Mouse (Mus musculus) liver, postnatal 0 days (tissue): ENCODE measurements around the gene Bbs9.

Experiments
- CTCF ChIP-seq: sonication (generic); IDR thresholded peaks from 2 replicates; pipeline ENCODE4 v1.5.1; 2016; ENCODE audit warnings: antibody characterized with exemption, low read depth
- EP300 ChIP-seq: IDR thresholded peaks from 2 replicates; pipeline ENCODE4 v1.6.1; 2016; ENCODE audit warnings: antibody characterized with exemption, low read depth, mild to moderate bottlenecking

DNA sequence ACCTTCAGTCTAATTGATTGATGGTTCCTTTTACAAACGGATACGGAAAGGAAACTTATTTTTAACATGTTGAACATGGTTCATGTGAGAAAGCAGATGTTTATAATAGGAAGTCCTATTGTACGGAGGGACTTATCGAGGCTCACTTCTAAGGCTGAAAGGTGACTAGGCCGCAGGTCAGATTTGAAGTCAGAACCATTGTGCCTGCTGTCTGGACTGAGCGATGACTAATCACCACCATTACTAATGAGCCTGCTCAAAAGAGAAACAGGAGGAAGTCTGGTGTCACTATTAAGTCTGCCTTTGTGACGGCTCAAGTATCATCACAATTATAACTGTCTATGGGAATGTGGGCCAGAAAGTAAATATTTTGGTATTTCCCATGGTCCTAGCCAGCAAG, 325.2 kb downstream of the Bbs9 start:
- TF ChIP-seq CTCF (no peak), EP300 (no peak)
